Mouse (Mus musculus) cortical plate, adult 2 months (tissue): ENCODE measurements at regions not wholly inside any gene's neighbourhood (a gene's known extent, or its start where the extent isn't known, plus 50 kb on each side); places are given as distances from the start of the nearest gene placed in this dataset.

ENCODE experiments used
- H3K27ac ChIP-seq: fragments of 200-500 bp; 2 replicates; pipeline ENCODE4 v1.5.1; 2012; ENCODE audit warnings: low read length, control low read depth, inconsistent platforms; ENCODE audit not compliant: insufficient read depth
- H3K4me1 ChIP-seq: fragments of 200-500 bp; 2 replicates; pipeline ENCODE4 v1.6.1; 2011; ENCODE audit warnings: low read length; ENCODE audit not compliant: control insufficient read depth, insufficient read depth
- H3K4me3 ChIP-seq: fragments of 200-500 bp; 2 replicates; pipeline ENCODE4 v1.5.1; 2011; ENCODE audit warnings: mild to moderate bottlenecking, low read length, control low read depth; ENCODE audit not compliant: insufficient read depth
- CTCF ChIP-seq: fragments of 200-500 bp; IDR thresholded peaks from 2 replicates; pipeline ENCODE4 v1.5.1; 2011; ENCODE audit warnings: mild to moderate bottlenecking, control low read depth, low read length; ENCODE audit not compliant: insufficient read depth; ENCODE audit errors: extremely low read depth
- POLR2A ChIP-seq: fragments of 200-500 bp; IDR thresholded peaks from 2 replicates; pipeline ENCODE4 v1.6.1; 2011; ENCODE audit warnings: mild to moderate bottlenecking, low read length, control low read depth; ENCODE audit not compliant: insufficient read depth; ENCODE audit errors: extremely low read depth

- Histone ChIP-seq H3K4me1 (no peaks in the 10 kb centered on the region), H3K27ac (no peak overlapping the region), H3K4me3 (no peak overlapping the region)
- TF ChIP-seq POLR2A (no peak), CTCF (no peak)
These were observed 59.8 kb upstream of the Speer4c start for GRCm38 (mm10) chr5:15773839-15774238.

- no peak for TF ChIP-seq POLR2A
- no peak for TF ChIP-seq CTCF
- Histone ChIP-seq H3K4me1 (no peaks in the 10 kb centered on the region), H3K4me3 (no peak overlapping the region), H3K27ac (no peak overlapping the region)
These were observed 60.5 kb upstream of the Speer4c start for GRCm38 (mm10) chr5:15774567-15774966.

GRCm38 (mm10) chr5:15776106-15776505 lies 62.0 kb upstream of the Speer4c start:
- no peak overlapping the region for H3K4me3 ChIP-seq
- TF ChIP-seq POLR2A (no peak), CTCF (no peak)
- H3K27ac ChIP-seq: no peak overlapping the region
- H3K4me1 ChIP-seq: no peaks in the 10 kb centered on the region

- TF ChIP-seq CTCF: no peak
- no peak for TF ChIP-seq POLR2A
- Histone ChIP-seq H3K4me3 (no peak overlapping the region), H3K4me1 (no peaks in the 10 kb centered on the region), H3K27ac (no peak overlapping the region)
These were observed 89.5 kb upstream of the Speer4c start for GRCm38 (mm10) chr5:15803583-15803982.

GRCm38 (mm10) chr5:15816864-15817263 lies 102.8 kb upstream of the Speer4c start:
- Histone ChIP-seq H3K27ac (no peak overlapping the region), H3K4me3 (no peak overlapping the region), H3K4me1 (no peaks in the 10 kb centered on the region)
- TF ChIP-seq CTCF (no peak), POLR2A (no peak)

GRCm38 (mm10) chr5:15817366-15817765 lies 103.3 kb upstream of the Speer4c start:
- TF ChIP-seq CTCF (no peak), POLR2A (no peak)
- H3K4me1 ChIP-seq: no peaks in the 10 kb centered on the region
- no peak overlapping the region for H3K4me3 ChIP-seq
- no peak overlapping the region for H3K27ac ChIP-seq

- no peak for TF ChIP-seq CTCF
- TF ChIP-seq POLR2A: no peak
- H3K27ac ChIP-seq: no peak overlapping the region
- no peaks in the 10 kb centered on the region for H3K4me1 ChIP-seq
- H3K4me3 ChIP-seq: no peak overlapping the region
These were observed 108.9 kb upstream of the Speer4c start for GRCm38 (mm10) chr5:15822989-15823388.

GRCm38 (mm10) chr5:15831527-15831926 lies 103.0 kb upstream of the Cacna2d1 start:
- H3K4me3 ChIP-seq: no peak overlapping the region
- no peaks in the 10 kb centered on the region for H3K4me1 ChIP-seq
- no peak for TF ChIP-seq POLR2A
- no peak for TF ChIP-seq CTCF
- H3K27ac ChIP-seq: no peak overlapping the region

- Histone ChIP-seq H3K4me3 (no peak overlapping the region), H3K27ac (no peak overlapping the region), H3K4me1 (no peaks in the 10 kb centered on the region)
- TF ChIP-seq POLR2A (no peak), CTCF (no peak)
These were observed 102.2 kb upstream of the Cacna2d1 start for GRCm38 (mm10) chr5:15832338-15832737.

GRCm38 (mm10) chr5:15838108-15838972 lies 96.2 kb upstream of the Cacna2d1 start:
- Histone ChIP-seq H3K27ac (no peak overlapping the region), H3K4me3 (no peak overlapping the region), H3K4me1 (no peaks in the 10 kb centered on the region)
- TF ChIP-seq CTCF (peak; percentile 85), POLR2A (no peak)
